Mouse (Mus musculus): ENCODE measurements around the gene Cab39.
"Not testable (repeated sequence)": the region's sequence is repeated elsewhere in the genome, so short reads cannot be mapped to it uniquely, and the experiment has no call there.

Gene Cab39

GRCm38 (mm10) chr1:85790565-85790964 is 2.7 kb upstream of the Cab39 start:
- DNase-seq (ENCODE audit: extremely low spot score): no peak

- no peak for DNase-seq (ENCODE audit: extremely low spot score)
These were observed 1.8 kb upstream of the Cab39 start for GRCm38 (mm10) chr1:85791476-85791875.

- DNase-seq (ENCODE audit: extremely low spot score): peak; percentile 56
These were observed 998 bp downstream of the Cab39 start for GRCm38 (mm10) chr1:85794106-85794771.

GRCm38 (mm10) chr1:85795196-85795595 is 2.0 kb downstream of the Cab39 start:
- DNase-seq (ENCODE audit: extremely low spot score): no peak

- DNase-seq (ENCODE audit: extremely low spot score): no peak
These were observed 6.5 kb downstream of the Cab39 start for GRCm38 (mm10) chr1:85799776-85800175.

- DNase-seq (ENCODE audit: extremely low spot score): no peak
These were observed 9.3 kb downstream of the Cab39 start for GRCm38 (mm10) chr1:85802517-85802916.

GRCm38 (mm10) chr1:85804551-85804950 is 11.3 kb downstream of the Cab39 start:
- DNase-seq (ENCODE audit: extremely low spot score): no peak

- no peak for DNase-seq (ENCODE audit: extremely low spot score)
These were observed 16.0 kb downstream of the Cab39 start for GRCm38 (mm10) chr1:85809256-85809655.

- no peak for DNase-seq (ENCODE audit: extremely low spot score)
These were observed 17.1 kb downstream of the Cab39 start for GRCm38 (mm10) chr1:85810343-85810742.

- no peak for DNase-seq (ENCODE audit: extremely low spot score)
These were observed 17.5 kb downstream of the Cab39 start for GRCm38 (mm10) chr1:85810787-85811186.

- not testable (repeated sequence) for DNase-seq (ENCODE audit: extremely low spot score)
These were observed 21.0 kb downstream of the Cab39 start for GRCm38 (mm10) chr1:85814213-85814612.

GRCm38 (mm10) chr1:85818121-85818520 is 24.9 kb downstream of the Cab39 start:
- DNase-seq (ENCODE audit: extremely low spot score): no peak

- DNase-seq (ENCODE audit: extremely low spot score): no peak
These were observed 26.5 kb downstream of the Cab39 start for GRCm38 (mm10) chr1:85819695-85820094.

- DNase-seq (ENCODE audit: extremely low spot score): no peak
These were observed 29.0 kb downstream of the Cab39 start for GRCm38 (mm10) chr1:85822239-85822638.

- no peak for DNase-seq (ENCODE audit: extremely low spot score)
These were observed 31.7 kb downstream of the Cab39 start for GRCm38 (mm10) chr1:85824905-85825304.

- DNase-seq (ENCODE audit: extremely low spot score): no peak
These were observed 33.9 kb downstream of the Cab39 start for GRCm38 (mm10) chr1:85827166-85827565.

- DNase-seq (ENCODE audit: extremely low spot score): no peak
These were observed 35.8 kb downstream of the Cab39 start for GRCm38 (mm10) chr1:85829016-85829415.

GRCm38 (mm10) chr1:85838056-85838455 is 44.8 kb downstream of the Cab39 start:
- no peak for DNase-seq (ENCODE audit: extremely low spot score)

- no peak for DNase-seq (ENCODE audit: extremely low spot score)
These were observed 46.1 kb downstream of the Cab39 start for GRCm38 (mm10) chr1:85839356-85839755.

- DNase-seq (ENCODE audit: extremely low spot score): no peak
These were observed 46.5 kb downstream of the Cab39 start for GRCm38 (mm10) chr1:85839790-85840189.

- no peak for DNase-seq (ENCODE audit: extremely low spot score)
These were observed 47.2 kb downstream of the Cab39 start for GRCm38 (mm10) chr1:85840421-85840820.

- DNase-seq (ENCODE audit: extremely low spot score): no peak
These were observed 49.0 kb downstream of the Cab39 start for GRCm38 (mm10) chr1:85842251-85842650.

- no peak for DNase-seq (ENCODE audit: extremely low spot score)
These were observed 50.1 kb downstream of the Cab39 start for GRCm38 (mm10) chr1:85843291-85843863.

- DNase-seq (ENCODE audit: extremely low spot score): no peak
These were observed 51.7 kb downstream of the Cab39 start for GRCm38 (mm10) chr1:85844981-85845380.
